Mouse (Mus musculus): ENCODE data around the gene Phactr1.

GRCm38 (mm10) chr13:43112280-43112679 lies 431.9 kb downstream of the Phactr1 start:
- TF ChIP-seq CTCF (IDR thresholded peaks at IDR 0.05; ENCODE audit: low read depth): no peak
- TF ChIP-seq EP300 (IDR thresholded peaks at IDR 0.05; ENCODE audit: low read depth): no peak
